Mouse (Mus musculus): ENCODE data around the gene Apoa5. TPM values are rescaled to one million over a fixed set of nuclear protein-coding genes. Genes with fewer than 3 reads are reported as not detected.

The Apoa5 gene
- polyA plus RNA-seq (2016; fragmentation: Nextera tagmentation; extraction: Ambion mirVana): not detected in 2 replicates

- peaks cover 21% of the 10 kb centered on the region for H3K4me1 ChIP-seq
- peaks cover 39% of the 10 kb centered on the region for H3K27me3 ChIP-seq (ENCODE audit: poor library complexity, severe bottlenecking)
- H3K27ac ChIP-seq: no peak within 1 kb of the TSS
- 66% methylated on average over 7 of the region's 7 CpGs for WGBS
- H3K9me3 ChIP-seq: no peaks in the 10 kb centered on the region
- no peak for DNase-seq (ENCODE audit: extremely low spot score, low spot score)
- H3K36me3 ChIP-seq (replicated peaks): no peaks in the 10 kb centered on the region
- no peak within 1 kb of the TSS for H3K4me3 ChIP-seq
Measured at GRCm38 (mm10) chr9:46268343-46268873, at the start of gene Apoa5. Gene Apoa5, plus strand, starts transcription at chr9:46268633.

GRCm38 (mm10) chr9:46223090-46223489, 45.3 kb upstream of the Apoa5 start:
- H3K4me1 ChIP-seq: no peaks in the 10 kb centered on the region
- no peak overlapping the region for H3K27ac ChIP-seq
- H3K27me3 ChIP-seq (ENCODE audit: poor library complexity, severe bottlenecking): no peaks in the 10 kb centered on the region
- peaks cover 47% of the 10 kb centered on the region for H3K36me3 ChIP-seq (replicated peaks)
- no peaks in the 10 kb centered on the region for H3K9me3 ChIP-seq
- no peak overlapping the region for H3K4me3 ChIP-seq
- DNase-seq (ENCODE audit: extremely low spot score, low spot score): no peak
- WGBS: 89% methylated on average over 6 of the region's 6 CpGs

- Histone ChIP-seq H3K9me3 (no peaks in the 10 kb centered on the region), H3K27ac (no peak overlapping the region), H3K36me3 (replicated peaks) (peaks cover 43% of the 10 kb centered on the region), H3K4me3 (no peak overlapping the region), H3K27me3 (ENCODE audit: poor library complexity, severe bottlenecking) (peaks cover 6% of the 10 kb centered on the region; the same call in 1 of the 2 replicates), H3K4me1 (no peaks in the 10 kb centered on the region)
- WGBS: 96% methylated on average over 3 of the region's 3 CpGs
- DNase-seq (ENCODE audit: extremely low spot score, low spot score): no peak
Measured at GRCm38 (mm10) chr9:46224101-46224500, 44.3 kb upstream of the Apoa5 start.

GRCm38 (mm10) chr9:46224945-46225660, 43.3 kb upstream of the Apoa5 start:
- no peaks in the 10 kb centered on the region for H3K9me3 ChIP-seq
- peaks cover 7% of the 10 kb centered on the region for H3K4me1 ChIP-seq
- DNase-seq (ENCODE audit: extremely low spot score, low spot score): no peak
- H3K4me3 ChIP-seq: no peak overlapping the region
- peaks cover 33% of the 10 kb centered on the region for H3K36me3 ChIP-seq (replicated peaks)
- 69% methylated on average over 5 of the region's 5 CpGs for WGBS
- no peak overlapping the region for H3K27ac ChIP-seq
- H3K27me3 ChIP-seq (ENCODE audit: poor library complexity, severe bottlenecking): peaks cover 10% of the 10 kb centered on the region; the same call in 1 of the 2 replicates

- Histone ChIP-seq H3K27ac (no peak overlapping the region), H3K9me3 (no peaks in the 10 kb centered on the region), H3K27me3 (ENCODE audit: poor library complexity, severe bottlenecking) (peaks cover 27% of the 10 kb centered on the region), H3K36me3 (replicated peaks) (peaks cover 13% of the 10 kb centered on the region), H3K4me3 (no peak overlapping the region), H3K4me1 (peaks cover 16% of the 10 kb centered on the region)
- 89% methylated on average over 3 of the region's 3 CpGs for WGBS
- DNase-seq (ENCODE audit: extremely low spot score, low spot score): no peak
Measured at GRCm38 (mm10) chr9:46227064-46227614, 41.3 kb upstream of the Apoa5 start.

GRCm38 (mm10) chr9:46228491-46228890, 39.9 kb upstream of the Apoa5 start, which contains the start of gene Apoa1:
Gene Apoa1, plus strand, starts transcription at chr9:46228580.
- peaks cover 27% of the 10 kb centered on the region for H3K27me3 ChIP-seq (ENCODE audit: poor library complexity, severe bottlenecking)
- WGBS: 63% methylated on average over 9 of the region's 9 CpGs
- H3K9me3 ChIP-seq: no peaks in the 10 kb centered on the region
- no peak for DNase-seq (ENCODE audit: extremely low spot score, low spot score)
- no peak within 1 kb of the TSS for H3K4me3 ChIP-seq
- H3K27ac ChIP-seq: no peak within 1 kb of the TSS
- H3K36me3 ChIP-seq (replicated peaks): peaks cover 2% of the 10 kb centered on the region; the same call in 1 of the 2 replicates
- H3K4me1 ChIP-seq: peaks cover 16% of the 10 kb centered on the region

- DNase-seq (ENCODE audit: extremely low spot score, low spot score): peak; percentile 83
- Histone ChIP-seq H3K27me3 (ENCODE audit: poor library complexity, severe bottlenecking) (peaks cover 31% of the 10 kb centered on the region), H3K36me3 (replicated peaks) (no peaks in the 10 kb centered on the region), H3K27ac (peak overlapping the region; percentile 86), H3K4me3 (peak overlapping the region; percentile 61), H3K4me1 (peaks cover 16% of the 10 kb centered on the region), H3K9me3 (no peaks in the 10 kb centered on the region)
- WGBS: 15% methylated on average over 37 of the region's 37 CpGs
Measured at GRCm38 (mm10) chr9:46229573-46230449, 38.6 kb upstream of the Apoa5 start.

- peaks cover 31% of the 10 kb centered on the region for H3K27me3 ChIP-seq (ENCODE audit: poor library complexity, severe bottlenecking)
- DNase-seq (ENCODE audit: extremely low spot score, low spot score): no peak
- H3K4me1 ChIP-seq: peaks cover 23% of the 10 kb centered on the region
Measured at GRCm38 (mm10) chr9:46230450-46230975, 37.9 kb upstream of the Apoa5 start.

GRCm38 (mm10) chr9:46235196-46235595, 33.2 kb upstream of the Apoa5 start:
- Histone ChIP-seq H3K27me3 (ENCODE audit: poor library complexity, severe bottlenecking) (peaks cover 20% of the 10 kb centered on the region), H3K27ac (peak overlapping the region; percentile 46), H3K4me1 (peaks cover 18% of the 10 kb centered on the region), H3K9me3 (no peaks in the 10 kb centered on the region), H3K4me3 (no peak overlapping the region), H3K36me3 (replicated peaks) (no peaks in the 10 kb centered on the region)
- no peak for DNase-seq (ENCODE audit: extremely low spot score, low spot score)
- WGBS: 88% methylated on average over 6 of the region's 6 CpGs

More at GRCm38 (mm10) chr9:46230450-46230975, 37.9 kb upstream of the Apoa5 start:
- Histone ChIP-seq H3K36me3 (replicated peaks) (no peaks in the 10 kb centered on the region), H3K27ac (peak overlapping the region; percentile 86), H3K9me3 (no peaks in the 10 kb centered on the region), H3K4me3 (peak overlapping the region; percentile 61)
- 25% methylated on average over 13 of the region's 13 CpGs for WGBS

GRCm38 (mm10) chr9:46235596-46235648, 33.0 kb upstream of the Apoa5 start, which contains the start of gene Apoc3:
Gene Apoc3, minus strand, starts transcription at chr9:46235636.
- Histone ChIP-seq H3K9me3 (no peaks in the 10 kb centered on the region), H3K4me1 (peaks cover 16% of the 10 kb centered on the region), H3K27ac (peak within 1 kb of the TSS; percentile 46), H3K27me3 (ENCODE audit: poor library complexity, severe bottlenecking) (peaks cover 19% of the 10 kb centered on the region), H3K4me3 (no peak within 1 kb of the TSS), H3K36me3 (replicated peaks) (no peaks in the 10 kb centered on the region)
- no peak for DNase-seq (ENCODE audit: extremely low spot score, low spot score)

GRCm38 (mm10) chr9:46235649-46236048, 32.8 kb upstream of the Apoa5 start:
- peaks cover 17% of the 10 kb centered on the region for H3K27me3 ChIP-seq (ENCODE audit: poor library complexity, severe bottlenecking)
- H3K4me3 ChIP-seq: no peak overlapping the region
- H3K27ac ChIP-seq: peak overlapping the region; percentile 46; the same call in 1 of the 2 replicates
- H3K4me1 ChIP-seq: peaks cover 14% of the 10 kb centered on the region
- no peaks in the 10 kb centered on the region for H3K9me3 ChIP-seq
- H3K36me3 ChIP-seq (replicated peaks): no peaks in the 10 kb centered on the region
- DNase-seq (ENCODE audit: extremely low spot score, low spot score): no peak
- WGBS: 52% methylated on average over 4 of the region's 4 CpGs

GRCm38 (mm10) chr9:46238850-46239249, 29.6 kb upstream of the Apoa5 start:
- 0 out of 2 replicates have a peak, but pooled peaks cover 9% of the 10 kb centered on the region for H3K27me3 ChIP-seq (ENCODE audit: poor library complexity, severe bottlenecking)
- no peak overlapping the region for H3K27ac ChIP-seq
- no peaks in the 10 kb centered on the region for H3K9me3 ChIP-seq
- no peak overlapping the region for H3K4me3 ChIP-seq
- no peak for DNase-seq (ENCODE audit: extremely low spot score, low spot score)
- H3K36me3 ChIP-seq (replicated peaks): no peaks in the 10 kb centered on the region
- 90% methylated on average over 7 of the region's 7 CpGs for WGBS
- H3K4me1 ChIP-seq: peaks cover 19% of the 10 kb centered on the region

Data from forebrain, embryonic 10.5 days (tissue).